Mouse (Mus musculus) kidney, adult 18-20 months (tissue): ENCODE measurements around the gene Usp5.
A peak's percentile ranks its signal among the peaks of the same experiment; 100 is the strongest.

Source experiments
- DNase-seq: peaks from one replicate; pipeline ENCODE4 v3.0.0; 2021

The Usp5 gene

DNA sequence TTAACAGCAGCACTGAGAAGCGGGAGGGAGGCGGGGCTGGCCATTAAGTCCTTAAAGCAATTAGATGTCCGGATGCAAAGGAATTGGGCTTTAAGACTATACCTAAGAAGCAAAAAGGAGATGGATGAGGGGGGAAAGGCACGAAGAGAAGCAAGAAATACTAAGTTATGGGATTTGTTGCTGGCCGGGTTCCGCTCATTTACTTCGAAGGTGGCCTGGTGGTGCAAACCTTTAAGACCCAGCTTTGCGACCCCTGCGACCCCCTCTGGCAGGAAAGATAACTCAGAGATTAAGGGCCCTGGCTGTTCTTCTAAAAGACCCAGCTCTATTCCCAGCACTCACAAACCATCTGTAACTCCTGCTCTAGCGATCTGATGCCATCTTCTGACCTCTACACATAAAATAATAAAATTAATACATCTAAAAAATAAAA, 49.3 kb downstream of the Usp5 start:
- no peak for DNase-seq

DNA sequence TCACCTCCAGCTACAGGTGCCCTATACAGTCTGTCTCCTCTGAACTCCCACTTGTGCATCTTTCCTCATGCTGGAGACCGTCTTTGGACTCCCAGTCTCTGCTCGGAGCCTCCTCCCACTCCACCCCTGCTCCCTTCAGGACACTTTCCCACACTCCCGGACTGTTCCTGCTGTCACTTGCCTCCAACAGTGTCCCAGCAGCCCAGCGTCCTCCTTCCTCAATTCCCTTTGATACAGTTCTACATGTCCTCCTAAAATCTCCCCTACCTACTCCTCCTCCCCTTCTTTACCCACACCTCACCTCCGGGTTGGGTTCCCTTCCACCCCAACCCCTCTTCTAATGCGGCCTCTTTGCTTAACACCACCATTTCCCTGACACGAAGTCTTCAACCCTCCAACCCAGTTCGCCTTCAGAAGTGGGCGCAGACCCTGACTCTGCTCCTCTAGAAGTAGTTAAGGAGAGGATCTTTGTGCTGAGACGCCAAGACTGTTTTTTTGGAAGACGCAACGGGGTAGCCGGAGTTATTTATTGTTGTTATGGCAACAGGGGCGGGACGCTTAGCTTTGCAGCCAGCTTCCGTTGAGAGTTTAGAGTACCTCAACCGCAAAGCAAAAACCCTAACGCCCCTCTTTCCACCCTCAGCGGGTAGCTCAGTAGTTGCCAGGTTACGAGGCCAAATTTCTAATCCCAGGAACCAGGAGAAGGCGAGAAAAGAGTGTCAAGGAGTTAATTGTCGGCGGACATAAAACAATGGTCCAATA, 49.9 kb downstream of the Usp5 start, which contains the start of gene Lrrc23:
Gene Lrrc23, minus strand, starts transcription at position 506 of the 762 bp plus-strand sequence.
- DNase-seq: peak; percentile 61

DNA sequence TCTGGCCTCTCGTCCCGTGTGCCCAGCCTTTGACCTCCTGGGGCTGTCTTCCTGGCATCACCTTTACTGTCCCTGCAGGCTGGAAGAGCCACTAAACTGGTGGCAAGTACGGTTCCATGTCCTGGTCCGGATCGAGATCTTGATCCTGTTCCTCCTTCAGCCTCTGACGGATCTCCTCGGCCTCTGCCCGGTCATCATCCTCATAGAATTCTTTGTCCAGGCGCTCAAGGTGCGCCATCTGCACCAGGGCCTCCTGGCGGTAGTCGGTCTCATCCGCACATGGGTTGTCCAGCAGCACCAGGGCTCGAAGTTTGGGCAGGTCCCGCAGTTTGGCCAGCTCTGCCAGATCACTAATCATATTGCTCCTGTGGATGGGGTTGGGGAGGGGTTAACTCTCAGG, 58.8 kb downstream of the Usp5 start:
- DNase-seq: no peak

GRCm38 (mm10) chr6:124770013-124770412, 59.3 kb downstream of the Usp5 start:
- DNase-seq: no peak

DNA sequence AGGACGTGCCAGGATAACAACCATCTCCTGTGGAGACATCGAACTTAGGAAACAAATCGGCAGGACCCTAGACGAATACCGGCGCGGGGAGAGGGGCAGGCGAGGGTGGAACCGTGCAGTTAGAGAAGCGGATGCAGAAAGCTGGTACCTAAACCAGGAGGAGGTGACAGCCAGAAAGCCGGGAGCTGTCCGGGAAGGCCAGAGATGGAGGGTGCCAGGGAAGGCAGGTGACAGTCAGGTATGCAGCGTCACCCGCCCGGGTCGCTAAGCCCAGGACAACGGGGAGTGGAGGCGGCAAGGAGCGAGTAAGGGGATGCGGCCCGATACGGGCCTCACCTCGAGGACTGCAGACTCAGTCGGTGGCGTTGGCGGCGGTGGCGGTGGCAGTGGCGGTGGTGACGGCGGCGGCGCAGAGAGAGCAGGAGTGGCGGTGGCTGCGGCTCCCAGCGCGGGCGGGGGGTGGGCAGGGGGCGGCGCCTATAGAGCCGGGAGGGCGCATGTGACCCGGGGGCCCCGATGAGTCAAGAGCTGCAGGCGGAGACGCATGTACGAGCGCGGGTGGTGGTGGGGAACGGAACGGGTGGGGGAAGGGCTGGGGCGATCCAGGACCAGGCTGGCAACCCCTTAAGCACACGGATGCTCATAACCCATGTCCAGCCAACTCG, 60.1 kb downstream of the Usp5 start, which contains the start of gene Eno2:
Gene Eno2, minus strand, starts transcription at position 573 of the 665 bp plus-strand sequence.
- DNase-seq: no peak

GRCm38 (mm10) chr6:124768704-124769044, 60.6 kb downstream of the Usp5 start:
- DNase-seq: no peak

DNA sequence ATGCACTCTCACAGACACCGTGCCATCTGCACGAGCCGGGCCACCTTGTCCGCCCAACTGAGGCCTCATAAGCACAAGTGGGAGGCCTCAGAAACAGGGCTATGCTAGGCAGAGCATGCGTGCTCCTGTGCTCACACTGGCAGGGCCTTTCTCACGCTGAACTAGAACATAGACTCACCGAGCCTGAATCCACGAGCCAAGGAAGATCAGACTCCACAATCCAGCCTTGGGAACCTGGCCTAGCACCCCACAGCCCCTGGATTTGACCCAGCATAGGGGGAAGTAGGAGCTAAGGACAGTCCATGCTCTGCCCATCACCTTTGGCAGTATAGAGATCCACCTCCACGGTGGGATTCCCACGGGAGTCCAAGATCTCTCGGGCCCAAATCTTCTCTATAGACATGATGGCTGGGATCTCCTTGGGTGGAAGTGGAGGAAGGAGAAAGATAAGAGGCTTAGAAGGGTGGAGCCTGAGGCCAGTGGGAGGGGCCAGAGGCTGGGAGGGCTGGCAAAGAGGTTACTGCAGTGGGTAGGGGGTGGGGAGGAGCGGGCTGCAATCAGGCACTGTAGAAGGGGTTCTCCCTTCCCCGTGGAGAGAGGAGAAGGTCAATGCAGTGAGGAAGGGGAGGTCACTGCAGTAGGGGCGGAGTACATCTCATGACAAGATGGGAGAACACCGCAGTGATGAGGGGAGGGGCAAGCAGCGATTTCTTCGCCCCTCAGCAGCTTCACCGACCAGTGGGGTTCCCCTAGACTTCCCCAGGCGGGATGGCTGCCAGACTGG, 61.2 kb downstream of the Usp5 start:
- DNase-seq: no peak

DNA sequence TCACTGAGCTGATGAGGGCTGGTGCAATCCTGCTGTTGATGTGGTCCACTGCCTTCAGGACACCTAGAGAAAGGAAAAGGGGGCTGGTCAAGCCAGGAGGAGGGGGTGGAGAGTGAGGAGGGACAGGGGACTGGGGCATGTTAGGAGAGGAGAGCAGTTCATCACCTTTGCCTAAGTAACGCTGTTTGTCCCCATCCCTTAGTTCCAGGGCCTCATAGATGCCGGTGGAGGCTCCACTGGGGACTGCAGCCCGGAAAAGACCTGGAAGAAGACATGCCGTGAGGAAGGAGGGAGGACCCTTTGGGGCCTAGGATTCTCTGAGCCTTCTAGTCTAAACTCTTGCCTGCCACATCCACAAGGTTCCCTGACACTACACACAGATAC, 61.8 kb downstream of the Usp5 start:
- no peak for DNase-seq

GRCm38 (mm10) chr6:124765951-124766350, 63.3 kb downstream of the Usp5 start:
- DNase-seq: no peak
